Mouse (Mus musculus) left cerebral cortex, adult 9 months (tissue): ENCODE measurements around the gene Lck.
A peak's percentile ranks its signal among the peaks of the same experiment; 100 is the strongest.

ENCODE experiments used
- DNase-seq, 2 experiments: peaks; one replicate each; pipeline ENCODE4 v3.0.0; 2022; ENCODE audit warnings: low spot score in 2 of 2

Gene Lck

GRCm38 (mm10) chr4:129508834-129509600 is 64.4 kb downstream of the Lck start:
- DNase-seq, result no peak

GRCm38 (mm10) chr4:129508237-129508515 is 65.3 kb downstream of the Lck start:
- DNase-seq, result no peak

- no peak for DNase-seq
Measured at GRCm38 (mm10) chr4:129507434-129508236, 65.8 kb downstream of the Lck start.

- no peak for DNase-seq
Measured at GRCm38 (mm10) chr4:129505511-129505910, 67.9 kb downstream of the Lck start.

GRCm38 (mm10) chr4:129502901-129503444 is 70.5 kb downstream of the Lck start:
- DNase-seq, result no peak

GRCm38 (mm10) chr4:129502327-129502888 is 71.0 kb downstream of the Lck start:
- no peak for DNase-seq

- DNase-seq, result peak in 1 of 2 experiments; percentile 60
Measured at GRCm38 (mm10) chr4:129500607-129501566, 72.6 kb downstream of the Lck start.

- DNase-seq, result no peak
Measured at GRCm38 (mm10) chr4:129500017-129500416, 73.4 kb downstream of the Lck start.

GRCm38 (mm10) chr4:129498941-129499340 is 74.5 kb downstream of the Lck start:
- no peak for DNase-seq
